Mouse (Mus musculus) lung, adult 2 months (tissue): ENCODE results near the gene Vmo1.

Experiments
- CTCF ChIP-seq: fragments of 200-500 bp; IDR thresholded peaks from 2 replicates; pipeline ENCODE4 v1.5.1; 2011; ENCODE audit warnings: mild to moderate bottlenecking, low read length, control low read depth; ENCODE audit not compliant: insufficient read depth
- POLR2A ChIP-seq: fragments of 200-500 bp; IDR thresholded peaks from 2 replicates; pipeline ENCODE4 v1.6.1; 2011; ENCODE audit warnings: low read depth, mild to moderate bottlenecking, control low read depth, low read length, borderline replicate concordance; ENCODE audit errors: extremely low read depth

- TF ChIP-seq CTCF: no peak
- no peak for TF ChIP-seq POLR2A
Observed at GRCm38 (mm10) chr11:70512709-70513342, 1.6 kb downstream of the Vmo1 start.
